ENCODE assay signal across 8 mouse cellular contexts in genomic region chr5:73405981-73406722, GRCm38 (mm10). TPM values are rescaled to one million over a fixed set of nuclear protein-coding genes. Genes with fewer than 3 reads are reported as not detected.
A peak's percentile ranks its signal among the peaks of the same experiment; 100 is the strongest.
DNase-seq lines count a peak whose midpoint lies in the region; ATAC-seq lines count a peak whose summit lies in the region.

Cwh43 (plus strand) TSS chr5:73406075.

- peak within 1 kb of the TSS; percentile 38 for H3K4me3 ChIP-seq in kidney, embryonic 14.5 days (ENCODE audit: low read length)
- peak within 1 kb of the TSS; percentile 34 for H3K4me3 ChIP-seq in midbrain, embryonic 14.5 days (replicated peaks; ENCODE audit: low read depth, low read length)

- peak; percentile 9 to 13 for DNase-seq in cerebellum, postnatal 25 days
- no peak for DNase-seq in cerebellum, postnatal 4 days (ENCODE audit: low spot score in 2 of 2)
- peak; percentile 46 for DNase-seq in thymus, postnatal 4 days
- no peak for DNase-seq in thymus, adult 18-20 months
- peak; percentile 31 for DNase-seq in midbrain, embryonic 14.5 days
- peak; percentile 11 for DNase-seq in testis, postnatal 14 days (ENCODE audit: low spot score)
- DNase-seq in cerebellum, adult 11 months = no peak

- 2% methylated on average over 49 of the region's 49 CpGs for WGBS in kidney, embryonic 14.5 days
- WGBS in midbrain, embryonic 14.5 days = 3% methylated on average over 49 of the region's 49 CpGs

- peak within 1 kb of the TSS; percentile 47 for H3K9ac ChIP-seq in kidney, embryonic 14.5 days (ENCODE audit: low read depth, low read length)
- peak within 1 kb of the TSS; percentile 31; the same call in 1 of the 2 replicates for H3K9ac ChIP-seq in midbrain, embryonic 14.5 days (replicated peaks; ENCODE audit: low read length)

- H3K27ac ChIP-seq in kidney, embryonic 14.5 days (ENCODE audit: low read depth, low read length) = no peak within 1 kb of the TSS
- H3K27ac ChIP-seq in midbrain, embryonic 14.5 days (replicated peaks; ENCODE audit: low read depth, low read length) = no peak within 1 kb of the TSS

- H3K27me3 ChIP-seq in kidney, embryonic 14.5 days (ENCODE audit: control insufficient read depth, insufficient read depth, low read length) = peaks cover 22% of the 10 kb centered on the region; the same call in 1 of the 2 replicates
- peaks cover 19% of the 10 kb centered on the region for H3K27me3 ChIP-seq in midbrain, embryonic 14.5 days (ENCODE audit: control insufficient read depth, insufficient read depth, low read length)

- H3K4me1 ChIP-seq in kidney, embryonic 14.5 days (ENCODE audit: control insufficient read depth, insufficient read depth, low read length) = 0 out of 2 replicates have a peak, but pooled peaks cover 6% of the 10 kb centered on the region
- H3K4me1 ChIP-seq in midbrain, embryonic 14.5 days (ENCODE audit: control insufficient read depth, insufficient read depth, low read length) = no peaks in the 10 kb centered on the region; the same call in 1 of the 2 replicates

- peak; percentile 39; the same call in 1 of the 2 replicates for ATAC-seq in kidney, embryonic 14.5 days (ENCODE audit: low FRiP score, low TSS enrichment)
- 0 out of 2 replicates have a peak, but pooled peaks have one; percentile 20 for ATAC-seq in midbrain, embryonic 14.5 days (ENCODE audit: low FRiP score, low TSS enrichment)

- peak within 1 kb of the TSS; percentile 68 for H3K4me2 ChIP-seq in kidney, embryonic 14.5 days (replicated peaks; ENCODE audit: low read depth, low read length)
- H3K4me2 ChIP-seq in midbrain, embryonic 14.5 days (ENCODE audit: low read length) = peak within 1 kb of the TSS; percentile 62

- no peaks in the 10 kb centered on the region for H3K9me3 ChIP-seq in kidney, embryonic 14.5 days (ENCODE audit: control insufficient read depth, low read length)
- no peaks in the 10 kb centered on the region for H3K9me3 ChIP-seq in midbrain, embryonic 14.5 days (ENCODE audit: control insufficient read depth, low read length)

- no peaks in the 10 kb centered on the region for H3K36me3 ChIP-seq in kidney, embryonic 14.5 days (ENCODE audit: control insufficient read depth, insufficient read depth, low read length)
- H3K36me3 ChIP-seq in midbrain, embryonic 14.5 days (ENCODE audit: control insufficient read depth, insufficient read depth, low read length) = no peaks in the 10 kb centered on the region

RNA-seq across cellular contexts. Expression of gene Cwh43, which starts in this region (rescaled TPM):
- polyA plus RNA-seq in kidney, embryonic 14.5 days (2014; fragmentation: Nextera tagmentation; extraction: Ambion mirVana) = 0.09 and 0.23 TPM in 2 replicates
- polyA plus RNA-seq in midbrain, embryonic 14.5 days (2014; fragmentation: Nextera tagmentation; extraction: Ambion mirVana) = 0.38 and 0.49 TPM in 2 replicates

Comparison
In these comparisons a context has a peak if more than half of its experiments do, and no peak if none do; other contexts are left out.
1. DNase-seq: peak in cerebellum, postnatal 25 days (2 of 2), thymus, postnatal 4 days (single experiment) and testis, postnatal 14 days (single experiment); none in cerebellum, postnatal 4 days (0 of 2), thymus, adult 18-20 months (0 of 2) and cerebellum, adult 11 months (single experiment).
2. Peak in ATAC-seq, H3K4me3 ChIP-seq, H3K9ac ChIP-seq and H3K4me2 ChIP-seq in kidney, embryonic 14.5 days; RNA of the gene not detected or under 1 TPM.
3. Peak in DNase-seq, ATAC-seq, H3K4me3 ChIP-seq, H3K9ac ChIP-seq and H3K4me2 ChIP-seq in midbrain, embryonic 14.5 days; RNA of the gene not detected or under 1 TPM.